Mouse (Mus musculus): ENCODE measurements around the gene Tbx19. TPM values are rescaled to one million over a fixed set of nuclear protein-coding genes. Genes with fewer than 3 reads are reported as not detected.

Tbx19 gene
- polyA plus RNA-seq, 1 experiment from 2014 or later = 0.36 TPM

DNA sequence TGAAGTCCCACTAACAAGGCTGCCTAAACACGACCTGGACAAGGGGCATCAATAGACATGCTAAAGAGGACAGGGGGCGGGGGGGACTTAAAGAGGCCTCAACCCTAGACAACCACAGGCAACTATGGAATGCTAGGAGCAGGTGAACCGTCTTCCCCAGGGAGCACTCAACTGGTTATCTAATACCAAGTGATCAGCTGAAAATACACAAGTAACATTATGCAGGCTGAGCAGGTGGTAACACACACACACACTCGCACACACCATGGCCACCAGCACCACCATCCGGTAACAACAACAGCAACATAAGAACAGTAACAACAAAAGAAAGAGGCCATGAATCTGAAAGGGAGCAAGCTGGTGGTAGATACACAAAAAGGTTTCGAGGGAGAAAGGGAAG lies 29.5 kb upstream of the Tbx19 start:
- Histone ChIP-seq H3K9me3 (ENCODE audit: control insufficient read depth, low read length) (no peaks in the 10 kb centered on the region), H3K27me3 (replicated peaks; ENCODE audit: control insufficient read depth, insufficient read depth, low read length) (no peaks in the 10 kb centered on the region)
- 82% methylated on average over 6 of the region's 6 CpGs for WGBS

GRCm38 (mm10) chr1:165188806-165189580 lies 28.4 kb upstream of the Tbx19 start:
- DNase-seq (ENCODE audit: low spot score) (no peak), ATAC-seq (ENCODE audit: low read depth) (no peak)
- H3K4me3 ChIP-seq (ENCODE audit: low read depth, low read length) = no peak overlapping the region
- H3K4me2 ChIP-seq (ENCODE audit: low read depth, low read length) = no peak overlapping the region
- H3K36me3 ChIP-seq (ENCODE audit: control insufficient read depth, insufficient read depth, low read length) = peaks cover 7% of the 10 kb centered on the region; the same call in 1 of the 2 replicates
- H3K9me3 ChIP-seq (ENCODE audit: control insufficient read depth, low read length) = no peaks in the 10 kb centered on the region
- no peaks in the 10 kb centered on the region for H3K4me1 ChIP-seq (ENCODE audit: control insufficient read depth, insufficient read depth, low read length)
- H3K27me3 ChIP-seq (replicated peaks; ENCODE audit: control insufficient read depth, insufficient read depth, low read length) = no peaks in the 10 kb centered on the region
- H3K27ac ChIP-seq (replicated peaks; ENCODE audit: low read depth, low read length) = no peak overlapping the region
- whole genome bisulfite sequencing = 71% methylated on average over 10 of the region's 10 CpGs
- no peak overlapping the region for H3K9ac ChIP-seq (ENCODE audit: low read depth, low read length)

More for the DNA sequence above, 29.5 kb upstream of the Tbx19 start:
- Histone ChIP-seq H3K4me3 (ENCODE audit: low read depth, low read length) (no peak overlapping the region), H3K9ac (ENCODE audit: low read depth, low read length) (no peak overlapping the region), H3K36me3 (ENCODE audit: control insufficient read depth, insufficient read depth, low read length) (peaks cover 7% of the 10 kb centered on the region; the same call in 1 of the 2 replicates), H3K27ac (replicated peaks; ENCODE audit: low read depth, low read length) (no peak overlapping the region), H3K4me2 (ENCODE audit: low read depth, low read length) (no peak overlapping the region), H3K4me1 (ENCODE audit: control insufficient read depth, insufficient read depth, low read length) (peaks cover 6% of the 10 kb centered on the region; the same call in 1 of the 2 replicates)
- no peak for DNase-seq (ENCODE audit: low spot score)
- no peak for ATAC-seq (ENCODE audit: low read depth)

GRCm38 (mm10) chr1:165187357-165187756 lies 26.8 kb upstream of the Tbx19 start:
- Histone ChIP-seq H3K27me3 (replicated peaks; ENCODE audit: control insufficient read depth, insufficient read depth, low read length) (no peaks in the 10 kb centered on the region), H3K9ac (ENCODE audit: low read depth, low read length) (no peak overlapping the region), H3K9me3 (ENCODE audit: control insufficient read depth, low read length) (no peaks in the 10 kb centered on the region), H3K4me2 (ENCODE audit: low read depth, low read length) (no peak overlapping the region), H3K4me3 (ENCODE audit: low read depth, low read length) (no peak overlapping the region), H3K27ac (replicated peaks; ENCODE audit: low read depth, low read length) (no peak overlapping the region), H3K36me3 (ENCODE audit: control insufficient read depth, insufficient read depth, low read length) (peaks cover 16% of the 10 kb centered on the region), H3K4me1 (ENCODE audit: control insufficient read depth, insufficient read depth, low read length) (no peaks in the 10 kb centered on the region)
- ATAC-seq (ENCODE audit: low read depth) = no peak; the same call in 1 of the 2 replicates
- no peak for DNase-seq (ENCODE audit: low spot score)
- 66% methylated on average over 5 of the region's 5 CpGs for WGBS

GRCm38 (mm10) chr1:165186491-165186890 lies 25.9 kb upstream of the Tbx19 start:
- Histone ChIP-seq H3K9ac (ENCODE audit: low read depth, low read length) (no peak overlapping the region), H3K27ac (replicated peaks; ENCODE audit: low read depth, low read length) (no peak overlapping the region), H3K27me3 (replicated peaks; ENCODE audit: control insufficient read depth, insufficient read depth, low read length) (no peaks in the 10 kb centered on the region), H3K4me3 (ENCODE audit: low read depth, low read length) (no peak overlapping the region), H3K4me2 (ENCODE audit: low read depth, low read length) (no peak overlapping the region), H3K9me3 (ENCODE audit: control insufficient read depth, low read length) (no peaks in the 10 kb centered on the region), H3K4me1 (ENCODE audit: control insufficient read depth, insufficient read depth, low read length) (no peaks in the 10 kb centered on the region), H3K36me3 (ENCODE audit: control insufficient read depth, insufficient read depth, low read length) (peaks cover 20% of the 10 kb centered on the region)
- ATAC-seq (ENCODE audit: low read depth) (no peak), DNase-seq (ENCODE audit: low spot score) (no peak)
- 79% methylated on average over 12 of the region's 12 CpGs for WGBS

GRCm38 (mm10) chr1:165185116-165185515 lies 24.5 kb upstream of the Tbx19 start:
- Histone ChIP-seq H3K4me2 (ENCODE audit: low read depth, low read length) (no peak overlapping the region), H3K4me3 (ENCODE audit: low read depth, low read length) (no peak overlapping the region), H3K27me3 (replicated peaks; ENCODE audit: control insufficient read depth, insufficient read depth, low read length) (no peaks in the 10 kb centered on the region), H3K36me3 (ENCODE audit: control insufficient read depth, insufficient read depth, low read length) (peaks cover 20% of the 10 kb centered on the region), H3K9me3 (ENCODE audit: control insufficient read depth, low read length) (no peaks in the 10 kb centered on the region), H3K4me1 (ENCODE audit: control insufficient read depth, insufficient read depth, low read length) (no peaks in the 10 kb centered on the region), H3K9ac (ENCODE audit: low read depth, low read length) (no peak overlapping the region), H3K27ac (replicated peaks; ENCODE audit: low read depth, low read length) (no peak overlapping the region)
- WGBS = 68% methylated on average over 7 of the region's 7 CpGs
- no peak for ATAC-seq (ENCODE audit: low read depth)
- DNase-seq (ENCODE audit: low spot score) = no peak

GRCm38 (mm10) chr1:165184178-165184577 lies 23.6 kb upstream of the Tbx19 start:
- ATAC-seq (ENCODE audit: low read depth) (no peak), DNase-seq (ENCODE audit: low spot score) (no peak)
- Histone ChIP-seq H3K27me3 (replicated peaks; ENCODE audit: control insufficient read depth, insufficient read depth, low read length) (no peaks in the 10 kb centered on the region), H3K27ac (replicated peaks; ENCODE audit: low read depth, low read length) (no peak overlapping the region), H3K4me2 (ENCODE audit: low read depth, low read length) (no peak overlapping the region), H3K9me3 (ENCODE audit: control insufficient read depth, low read length) (no peaks in the 10 kb centered on the region), H3K4me1 (ENCODE audit: control insufficient read depth, insufficient read depth, low read length) (no peaks in the 10 kb centered on the region), H3K4me3 (ENCODE audit: low read depth, low read length) (no peak overlapping the region), H3K36me3 (ENCODE audit: control insufficient read depth, insufficient read depth, low read length) (peaks cover 20% of the 10 kb centered on the region), H3K9ac (ENCODE audit: low read depth, low read length) (no peak overlapping the region)
- WGBS = 76% methylated on average over 3 of the region's 3 CpGs

GRCm38 (mm10) chr1:165183400-165183799 lies 22.8 kb upstream of the Tbx19 start:
- ATAC-seq (ENCODE audit: low read depth) = no peak
- no peak overlapping the region for H3K9ac ChIP-seq (ENCODE audit: low read depth, low read length)
- H3K9me3 ChIP-seq (ENCODE audit: control insufficient read depth, low read length) = no peaks in the 10 kb centered on the region
- no peak overlapping the region for H3K4me2 ChIP-seq (ENCODE audit: low read depth, low read length)
- DNase-seq (ENCODE audit: low spot score) = no peak
- H3K27ac ChIP-seq (replicated peaks; ENCODE audit: low read depth, low read length) = no peak overlapping the region
- H3K4me1 ChIP-seq (ENCODE audit: control insufficient read depth, insufficient read depth, low read length) = no peaks in the 10 kb centered on the region
- WGBS = 68% methylated on average over 6 of the region's 6 CpGs
- no peaks in the 10 kb centered on the region for H3K27me3 ChIP-seq (replicated peaks; ENCODE audit: control insufficient read depth, insufficient read depth, low read length)
- no peak overlapping the region for H3K4me3 ChIP-seq (ENCODE audit: low read depth, low read length)
- peaks cover 20% of the 10 kb centered on the region for H3K36me3 ChIP-seq (ENCODE audit: control insufficient read depth, insufficient read depth, low read length)

DNA sequence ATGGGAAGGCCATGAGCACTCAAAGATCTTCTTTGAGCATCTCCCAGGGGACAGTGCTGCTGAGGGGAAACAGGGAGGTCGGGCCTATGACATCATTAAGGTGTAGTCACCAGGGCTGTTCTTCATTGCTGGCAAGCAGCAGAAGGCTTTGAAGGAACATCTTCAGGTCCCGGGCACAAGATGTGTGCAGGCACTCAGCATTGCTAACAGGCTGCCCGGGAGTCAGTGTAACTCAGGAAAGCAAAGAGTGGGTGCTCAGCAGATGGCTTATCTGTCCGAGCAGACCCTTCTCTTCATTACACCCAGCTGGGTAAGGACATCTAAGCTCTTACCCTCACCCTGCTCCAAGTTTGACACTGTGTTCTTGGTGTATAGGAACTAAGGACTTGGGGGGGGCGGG lies 18.7 kb upstream of the Tbx19 start:
- DNase-seq (ENCODE audit: low spot score) (no peak), ATAC-seq (ENCODE audit: low read depth) (no peak)
- no peak overlapping the region for H3K4me2 ChIP-seq (ENCODE audit: low read depth, low read length)
- H3K4me3 ChIP-seq (ENCODE audit: low read depth, low read length) = no peak overlapping the region
- H3K4me1 ChIP-seq (ENCODE audit: control insufficient read depth, insufficient read depth, low read length) = no peaks in the 10 kb centered on the region
- no peak overlapping the region for H3K27ac ChIP-seq (replicated peaks; ENCODE audit: low read depth, low read length)
- peaks cover 22% of the 10 kb centered on the region for H3K36me3 ChIP-seq (ENCODE audit: control insufficient read depth, insufficient read depth, low read length)
- no peaks in the 10 kb centered on the region for H3K9me3 ChIP-seq (ENCODE audit: control insufficient read depth, low read length)
- 69% methylated on average over 5 of the region's 5 CpGs for WGBS
- no peak overlapping the region for H3K9ac ChIP-seq (ENCODE audit: low read depth, low read length)
- H3K27me3 ChIP-seq (replicated peaks; ENCODE audit: control insufficient read depth, insufficient read depth, low read length) = no peaks in the 10 kb centered on the region

- no peaks in the 10 kb centered on the region for H3K4me1 ChIP-seq (ENCODE audit: control insufficient read depth, insufficient read depth, low read length)
- H3K36me3 ChIP-seq (ENCODE audit: control insufficient read depth, insufficient read depth, low read length) = peaks cover 20% of the 10 kb centered on the region
- H3K27ac ChIP-seq (replicated peaks; ENCODE audit: low read depth, low read length) = no peak overlapping the region
- no peak overlapping the region for H3K4me3 ChIP-seq (ENCODE audit: low read depth, low read length)
- no peak overlapping the region for H3K4me2 ChIP-seq (ENCODE audit: low read depth, low read length)
- WGBS = 63% methylated on average over 6 of the region's 6 CpGs
- H3K27me3 ChIP-seq (replicated peaks; ENCODE audit: control insufficient read depth, insufficient read depth, low read length) = no peaks in the 10 kb centered on the region
- H3K9me3 ChIP-seq (ENCODE audit: control insufficient read depth, low read length) = no peaks in the 10 kb centered on the region
- no peak for DNase-seq (ENCODE audit: low spot score)
- ATAC-seq (ENCODE audit: low read depth) = no peak
- no peak overlapping the region for H3K9ac ChIP-seq (ENCODE audit: low read depth, low read length)
These were observed 17.5 kb upstream of the Tbx19 start for GRCm38 (mm10) chr1:165178075-165178474.

Data from embryonic facial prominence, embryonic 14.5 days (tissue).